Mouse (Mus musculus) lung, embryonic 15.5 days (tissue): ENCODE measurements around the gene Zfp335. TPM values are rescaled to one million over a fixed set of nuclear protein-coding genes. Genes with fewer than 3 reads are reported as not detected.
"Not testable (repeated sequence)": the region's sequence is repeated elsewhere in the genome, so short reads cannot be mapped to it uniquely, and the experiment has no call there.

Experiments
- ATAC-seq: fragments of 200-750 bp; cut with Nextera tagmentation; 2 replicates; pipeline ENCODE4 v1.8.0; 2017; ENCODE audit warnings: moderate number of reproducible peaks, borderline replicate concordance; ENCODE audit not compliant: low FRiP score, low TSS enrichment; ENCODE audit errors: extremely low read depth
- H3K27ac ChIP-seq: fragments of 300-500 bp; sonication (generic); 2 replicates; pipeline ENCODE4 v1.5.1; 2015; ENCODE audit warnings: moderate library complexity, mild to moderate bottlenecking, inconsistent platforms
- H3K27me3 ChIP-seq: fragments of 300-500 bp; sonication (generic); 2 replicates; pipeline ENCODE4 v1.6.1; 2015; ENCODE audit warnings: inconsistent platforms
- H3K36me3 ChIP-seq: fragments of 300-500 bp; sonication (generic); 2 replicates; pipeline ENCODE4 v1.6.1; 2015; ENCODE audit warnings: inconsistent platforms
- H3K4me1 ChIP-seq: fragments of 300-500 bp; sonication (generic); 2 replicates; pipeline ENCODE4 v1.6.1; 2015; ENCODE audit warnings: inconsistent platforms
- H3K4me2 ChIP-seq: fragments of 300-500 bp; sonication (generic); 2 replicates; pipeline ENCODE4 v1.6.1; 2015; ENCODE audit warnings: inconsistent platforms, mild to moderate bottlenecking, moderate library complexity
- H3K4me3 ChIP-seq: fragments of 300-500 bp; sonication (generic); 2 replicates; pipeline ENCODE4 v1.5.1; 2015; ENCODE audit warnings: mild to moderate bottlenecking, inconsistent platforms
- H3K9ac ChIP-seq: fragments of 300-500 bp; sonication (generic); 2 replicates; pipeline ENCODE4 v1.6.1; 2015; ENCODE audit warnings: inconsistent platforms
- H3K9me3 ChIP-seq: fragments of 300-500 bp; sonication (generic); 2 replicates; pipeline ENCODE4 v1.6.1; 2016; ENCODE audit warnings: inconsistent platforms
- WGBS: fragments of 180-500 bp; shearing (Covaris S2); methylation state at CpG from one replicate; pipeline ENCODE4 v1.1.7; 2015; 5-methylcytosine and 5-hydroxymethylcytosine counted together
- polyA plus RNA-seq: library from polyadenylated mRNA; unstranded; fragments of >200 nt; fragmentation: Nextera tagmentation; extraction: Ambion mirVana; gene quantifications from 2 replicates; pipeline ENCODE4 v1.2.1, GENCODE M21; 2015

The Zfp335 gene
- polyA plus RNA-seq, 1 experiment from 2014 or later = 13.2 TPM

DNA sequence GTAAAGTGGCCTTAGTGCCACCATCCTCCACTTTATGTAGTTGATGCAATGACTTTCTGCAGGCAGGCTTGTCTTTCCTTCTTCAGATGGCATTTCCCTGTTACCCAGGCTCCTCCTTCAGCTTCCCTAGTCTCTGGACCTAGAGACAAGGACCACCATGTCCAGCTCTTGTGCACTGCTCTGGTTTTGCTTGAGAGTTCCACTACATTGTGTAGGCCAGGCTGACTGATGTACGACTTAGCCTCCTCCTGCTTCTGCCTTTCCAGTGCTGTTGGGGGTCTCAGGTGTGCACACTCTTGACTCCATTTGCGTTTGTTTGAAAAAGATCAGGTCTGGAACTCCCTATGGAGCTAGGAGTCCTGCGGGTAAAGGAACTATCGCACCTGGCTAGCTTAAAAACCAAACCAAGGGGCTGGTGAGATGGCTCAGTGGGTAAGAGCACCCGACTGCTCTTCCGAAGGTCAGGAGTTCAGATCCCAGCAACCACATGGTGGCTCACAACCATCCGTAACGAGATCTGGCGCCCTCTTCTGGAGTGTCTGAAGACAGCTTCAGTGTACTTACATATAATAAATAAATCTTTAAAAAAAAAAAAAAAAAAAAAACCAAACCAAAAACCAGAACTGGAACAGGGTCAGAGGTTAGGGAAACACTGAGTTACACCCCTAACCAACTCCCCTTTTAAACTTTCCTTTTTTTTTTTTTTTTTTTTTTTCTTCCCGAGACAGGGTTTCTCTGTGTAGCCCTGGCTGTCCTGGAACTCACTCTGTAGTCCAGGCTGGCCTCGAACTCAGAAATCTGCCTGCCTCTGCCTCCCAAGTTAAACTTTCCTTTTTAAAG lies 34.0 kb downstream of the Zfp335 start:
- not testable (repeated sequence) for H3K9ac ChIP-seq, H3K9me3 ChIP-seq, ATAC-seq, H3K27me3 ChIP-seq, H3K36me3 ChIP-seq
- Histone ChIP-seq H3K4me3 (peak overlapping the region; percentile 93), H3K27ac (peak overlapping the region; percentile 100; the same call in 1 of the 2 replicates), H3K4me1 (peaks cover 39% of the 10 kb centered on the region), H3K4me2 (peak overlapping the region; percentile 85)
- WGBS = 66% methylated on average over 11 of the region's 11 CpGs

DNA sequence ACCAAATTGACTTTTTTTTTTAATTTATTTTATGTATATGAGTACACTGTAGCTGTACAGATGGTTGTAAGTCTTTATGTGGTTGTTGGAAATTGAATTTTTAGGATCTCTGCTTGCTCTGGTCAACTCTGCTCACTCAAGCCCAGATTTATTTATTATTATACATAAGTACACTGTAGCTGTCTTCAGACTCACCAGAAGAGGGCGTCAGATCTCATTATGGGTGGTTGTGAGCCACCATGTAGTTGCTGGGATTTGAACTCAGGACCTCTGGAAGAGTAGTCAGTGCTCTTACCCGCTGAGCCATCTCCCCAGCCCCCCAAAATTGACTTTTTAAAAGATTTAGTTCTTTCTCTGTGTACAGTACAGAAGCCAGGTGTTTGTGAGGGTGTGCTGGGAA lies 35.9 kb downstream of the Zfp335 start:
- not testable (repeated sequence) for H3K27ac ChIP-seq, H3K4me3 ChIP-seq, H3K27me3 ChIP-seq, H3K36me3 ChIP-seq, H3K9ac ChIP-seq, H3K9me3 ChIP-seq, ATAC-seq, H3K4me2 ChIP-seq
- WGBS = 45% methylated on average over 2 of the region's 2 CpGs
- H3K4me1 ChIP-seq = peaks cover 37% of the 10 kb centered on the region

DNA sequence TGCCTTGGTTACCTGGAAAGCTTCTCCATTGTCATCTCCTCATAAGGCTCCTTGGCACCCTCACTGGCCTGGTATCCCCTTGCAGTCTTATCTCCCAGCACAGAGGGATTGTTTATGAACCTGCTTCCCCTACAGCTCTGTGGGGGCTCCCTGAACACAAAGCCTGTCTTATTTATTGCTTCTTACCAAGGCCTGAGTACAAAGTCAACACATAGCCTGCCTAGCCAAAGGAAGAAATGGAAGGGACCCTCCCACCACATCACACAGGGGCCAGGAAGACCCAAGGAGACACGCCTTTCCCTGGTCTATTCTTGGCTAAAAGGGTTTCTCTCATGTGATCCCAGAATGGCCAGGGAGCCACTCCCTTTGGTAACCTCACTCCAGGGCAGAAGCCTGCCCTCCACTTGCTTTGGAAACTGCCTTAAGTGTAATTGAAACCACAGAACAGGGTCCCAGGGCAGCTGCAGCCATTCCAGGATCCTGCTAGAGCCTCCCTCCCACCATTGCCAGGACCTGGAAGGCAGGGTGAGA lies 37.3 kb downstream of the Zfp335 start:
- peak; percentile 51 for ATAC-seq
- 16% methylated on average over 1 of the region's 1 CpGs for WGBS
- H3K9ac ChIP-seq = no peak overlapping the region

DNA sequence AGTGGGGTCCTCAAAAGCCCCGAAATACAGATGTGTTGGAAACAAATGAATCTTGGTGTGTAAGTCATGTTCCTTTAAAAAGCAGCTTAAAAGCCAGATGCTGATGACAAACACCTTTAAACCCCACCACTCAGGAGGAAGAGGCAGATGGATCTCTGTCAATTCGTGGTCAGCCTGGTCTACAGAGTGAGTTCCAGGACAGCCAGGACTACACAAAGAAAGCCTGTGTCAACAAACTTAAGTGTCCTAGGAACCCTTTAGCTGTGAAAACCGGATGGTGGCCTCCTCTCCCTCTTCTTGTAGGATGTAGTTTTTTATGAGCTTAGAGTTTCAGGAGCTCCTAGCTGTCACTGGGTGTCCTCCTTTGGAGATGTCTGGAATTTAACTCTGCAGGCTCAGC lies 37.9 kb downstream of the Zfp335 start:
- ATAC-seq = no peak
- no peaks in the 10 kb centered on the region for H3K36me3 ChIP-seq
- H3K4me3 ChIP-seq = no peak overlapping the region
- peaks cover 31% of the 10 kb centered on the region for H3K4me1 ChIP-seq
- no peaks in the 10 kb centered on the region for H3K9me3 ChIP-seq
- no peak overlapping the region for H3K9ac ChIP-seq
- H3K27ac ChIP-seq = peak overlapping the region; percentile 83
- no peaks in the 10 kb centered on the region for H3K27me3 ChIP-seq
- no peak overlapping the region for H3K4me2 ChIP-seq
- 31% methylated on average over 3 of the region's 3 CpGs for WGBS

More for the DNA sequence above, 37.3 kb downstream of the Zfp335 start:
- no peak overlapping the region for H3K4me3 ChIP-seq
- H3K9me3 ChIP-seq = no peaks in the 10 kb centered on the region
- peaks cover 32% of the 10 kb centered on the region for H3K4me1 ChIP-seq
- H3K36me3 ChIP-seq = no peaks in the 10 kb centered on the region
- H3K27me3 ChIP-seq = no peaks in the 10 kb centered on the region
- no peak overlapping the region for H3K4me2 ChIP-seq
- H3K27ac ChIP-seq = peak overlapping the region; percentile 83

DNA sequence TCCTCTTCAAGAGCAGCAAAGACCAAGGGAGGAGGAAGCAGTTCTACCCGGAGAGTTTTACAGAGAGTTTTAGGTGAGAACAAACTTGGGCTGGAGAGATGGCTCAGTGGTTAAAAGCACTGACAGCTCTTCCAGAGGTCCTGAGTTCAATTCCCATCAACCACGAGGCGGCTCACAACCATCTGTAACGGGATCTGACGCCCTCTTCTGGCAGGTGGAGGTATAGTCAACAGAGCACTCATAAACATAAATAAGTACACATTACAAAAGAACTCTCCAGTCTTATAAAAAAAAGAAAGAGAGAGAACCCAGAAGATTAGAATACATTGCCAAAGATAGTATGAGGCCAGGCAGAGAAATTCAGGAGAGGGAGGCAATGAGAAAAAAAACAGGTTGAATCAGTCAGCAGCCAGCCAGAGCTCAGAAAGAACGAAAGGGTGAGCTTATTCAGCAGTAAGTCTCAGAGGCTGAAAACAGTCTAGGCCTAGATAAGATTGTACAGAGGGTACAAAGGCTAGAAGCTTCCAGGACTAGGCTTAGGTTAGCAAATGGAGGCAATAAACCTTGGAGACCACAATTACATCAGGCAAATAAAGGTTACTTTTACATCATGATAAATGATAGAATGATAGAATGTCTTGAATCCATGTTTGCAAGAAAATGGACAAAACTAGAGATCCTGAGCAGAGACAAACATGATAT lies 39.8 kb downstream of the Zfp335 start:
- no peaks in the 10 kb centered on the region for H3K36me3 ChIP-seq
- 54% methylated on average over 6 of the region's 6 CpGs for WGBS
- no peak overlapping the region for H3K27ac ChIP-seq
- no peak overlapping the region for H3K4me2 ChIP-seq
- H3K9ac ChIP-seq = no peak overlapping the region
- H3K4me3 ChIP-seq = no peak overlapping the region
- no peaks in the 10 kb centered on the region for H3K27me3 ChIP-seq
- no peak for ATAC-seq
- H3K9me3 ChIP-seq = no peaks in the 10 kb centered on the region
- peaks cover 28% of the 10 kb centered on the region for H3K4me1 ChIP-seq

DNA sequence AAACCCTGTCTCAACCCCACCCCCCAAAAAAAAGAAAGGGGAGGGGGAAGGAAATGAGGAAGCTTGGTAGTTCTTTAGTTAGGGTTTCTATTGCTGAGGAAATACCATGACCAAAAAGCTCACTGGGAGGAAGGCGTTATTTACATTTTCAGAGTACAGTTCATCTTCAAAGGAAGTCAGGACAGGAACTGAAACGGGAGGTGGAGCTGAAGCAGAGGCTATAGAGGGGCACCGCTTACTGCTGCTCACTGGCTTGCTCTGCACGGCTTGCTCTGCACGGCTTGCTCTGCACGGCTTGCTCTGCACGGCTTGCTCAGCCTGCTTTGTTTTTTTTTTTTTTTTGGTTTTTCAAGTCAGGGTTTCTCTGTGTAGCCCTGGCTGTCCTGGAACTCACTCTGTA lies 43.1 kb downstream of the Zfp335 start:
- Histone ChIP-seq H3K4me1 (peaks cover 12% of the 10 kb centered on the region; the same call in 1 of the 2 replicates), H3K27ac (peak overlapping the region; percentile 88; the same call in 1 of the 2 replicates), H3K4me2 (no peak overlapping the region), H3K9ac (no peak overlapping the region), H3K9me3 (no peaks in the 10 kb centered on the region), H3K27me3 (no peaks in the 10 kb centered on the region), H3K4me3 (no peak overlapping the region), H3K36me3 (no peaks in the 10 kb centered on the region)
- peak; percentile 29; the same call in 1 of the 2 replicates for ATAC-seq
- 41% methylated on average over 7 of the region's 7 CpGs for WGBS

DNA sequence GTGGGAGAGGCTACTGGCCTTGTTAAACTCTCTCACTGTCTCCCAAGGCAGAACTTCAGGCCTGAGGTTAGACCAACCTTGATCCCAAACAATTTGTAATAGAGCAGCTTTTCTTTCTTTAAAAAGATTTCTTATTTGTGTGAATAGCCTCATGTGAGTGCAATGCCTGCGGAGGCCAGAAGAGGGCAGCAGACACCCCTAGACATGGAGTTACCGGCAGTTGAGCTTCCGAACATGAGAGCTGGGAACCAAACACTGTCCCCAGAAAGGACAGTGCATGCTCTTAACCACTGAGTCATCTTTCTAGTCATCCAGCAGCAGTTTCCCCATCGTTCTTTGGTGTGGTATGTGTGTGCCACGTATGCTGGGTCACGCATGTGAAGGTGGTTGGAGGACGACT lies 44.0 kb downstream of the Zfp335 start:
- Histone ChIP-seq H3K27me3 (no peaks in the 10 kb centered on the region), H3K4me1 (peaks cover 17% of the 10 kb centered on the region), H3K4me3 (no peak overlapping the region), H3K4me2 (no peak overlapping the region), H3K9me3 (no peaks in the 10 kb centered on the region), H3K27ac (peak overlapping the region; percentile 88), H3K9ac (no peak overlapping the region), H3K36me3 (no peaks in the 10 kb centered on the region)
- ATAC-seq = no peak
- 90% methylated on average over 7 of the region's 7 CpGs for WGBS

DNA sequence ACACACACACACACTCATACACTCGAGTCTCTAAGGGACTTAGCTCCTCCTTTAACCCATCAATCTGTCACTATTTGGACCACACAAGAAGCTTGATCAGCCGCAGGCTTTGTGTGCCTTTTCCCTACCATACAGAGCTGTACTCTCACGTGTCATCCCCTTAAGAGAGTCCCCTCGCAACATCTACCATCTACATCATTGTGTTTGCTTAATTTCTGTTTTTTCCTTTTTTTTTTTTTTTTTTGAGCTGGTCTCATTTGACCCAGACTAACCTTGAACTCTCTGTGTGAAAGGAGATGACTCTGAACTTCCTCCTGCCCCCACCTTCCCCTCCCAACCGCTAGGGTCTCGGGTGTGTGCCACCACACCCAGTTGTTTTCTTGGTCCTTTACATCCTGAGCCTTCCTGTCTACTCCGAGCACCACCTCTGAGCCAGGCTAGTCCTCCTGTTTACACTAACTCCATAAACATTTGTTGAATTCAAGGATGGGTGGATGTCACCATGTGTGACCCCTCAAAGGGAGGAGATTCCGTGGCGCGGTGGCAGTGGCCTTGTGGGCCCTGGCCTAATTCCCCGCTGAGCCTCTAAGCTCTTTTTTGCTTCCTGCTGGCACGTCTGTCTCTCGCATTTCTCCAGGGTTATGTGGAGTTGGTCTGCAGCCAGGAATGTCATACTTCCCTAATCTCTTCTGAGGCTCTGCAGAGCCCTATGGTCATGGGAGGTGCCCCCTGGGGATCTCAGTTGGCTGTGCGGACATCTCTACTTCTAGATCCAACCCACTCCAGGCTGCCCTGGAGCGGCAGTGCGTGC lies 44.6 kb downstream of the Zfp335 start:
- 27% methylated on average over 16 of the region's 16 CpGs for WGBS
- H3K9me3 ChIP-seq = no peaks in the 10 kb centered on the region
- H3K27ac ChIP-seq = peak overlapping the region; percentile 88
- H3K27me3 ChIP-seq = no peaks in the 10 kb centered on the region
- no peak overlapping the region for H3K4me3 ChIP-seq
- H3K36me3 ChIP-seq = no peaks in the 10 kb centered on the region
- H3K4me1 ChIP-seq = peaks cover 23% of the 10 kb centered on the region
- no peak overlapping the region for H3K9ac ChIP-seq
- ATAC-seq = peak; percentile 47; the same call in 1 of the 2 replicates
- H3K4me2 ChIP-seq = no peak overlapping the region

DNA sequence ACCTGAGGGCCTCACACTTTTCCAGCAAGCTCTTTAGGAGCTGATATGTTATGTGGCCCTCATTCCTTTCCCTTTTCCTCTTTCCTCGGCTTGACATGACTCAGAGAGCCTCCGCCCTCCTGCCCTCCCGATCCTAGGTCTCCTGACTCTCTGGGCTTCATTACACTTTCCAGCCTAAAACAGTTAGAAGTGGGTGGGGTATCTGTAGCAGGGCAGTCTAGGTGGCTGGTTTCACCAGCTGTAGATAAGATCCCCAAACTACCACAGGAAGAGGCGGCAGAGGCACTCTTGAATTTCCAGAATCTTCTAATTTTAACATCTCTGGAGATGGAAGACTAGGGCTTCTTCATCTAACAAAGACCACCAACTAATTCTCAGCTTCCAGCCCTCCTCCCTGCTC lies 47.0 kb downstream of the Zfp335 start:
- Histone ChIP-seq H3K4me1 (peaks cover 39% of the 10 kb centered on the region), H3K4me2 (no peak overlapping the region), H3K9me3 (no peaks in the 10 kb centered on the region), H3K27ac (no peak overlapping the region), H3K27me3 (no peaks in the 10 kb centered on the region), H3K9ac (no peak overlapping the region), H3K4me3 (no peak overlapping the region), H3K36me3 (no peaks in the 10 kb centered on the region)
- no peak for ATAC-seq
- WGBS = 71% methylated on average over 4 of the region's 4 CpGs

DNA sequence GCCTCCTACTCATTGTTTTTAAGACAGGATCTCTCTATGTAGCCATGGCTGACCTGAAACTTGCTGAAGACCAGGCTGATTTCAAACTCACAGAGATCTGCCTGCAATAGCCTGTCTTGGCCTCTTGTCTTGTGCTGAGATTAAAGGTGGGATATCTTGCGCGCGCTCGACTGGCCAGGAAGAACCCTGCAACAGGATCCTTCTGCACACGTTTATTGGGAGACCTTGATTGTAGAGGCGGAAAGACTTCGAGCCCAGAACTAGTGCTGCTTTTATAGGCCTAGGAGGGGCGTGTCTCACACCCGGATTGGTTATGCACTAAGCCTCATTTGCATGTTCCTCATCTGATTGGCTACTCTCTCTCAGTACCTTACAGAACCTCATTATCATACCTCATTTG lies 48.1 kb downstream of the Zfp335 start:
- not testable (repeated sequence) for H3K36me3 ChIP-seq, H3K27me3 ChIP-seq, ATAC-seq, H3K9me3 ChIP-seq, H3K9ac ChIP-seq, H3K4me2 ChIP-seq, H3K4me3 ChIP-seq
- 93% methylated on average over 8 of the region's 9 CpGs for WGBS
- Histone ChIP-seq H3K4me1 (peaks cover 49% of the 10 kb centered on the region), H3K27ac (peak overlapping the region; percentile 94)

DNA sequence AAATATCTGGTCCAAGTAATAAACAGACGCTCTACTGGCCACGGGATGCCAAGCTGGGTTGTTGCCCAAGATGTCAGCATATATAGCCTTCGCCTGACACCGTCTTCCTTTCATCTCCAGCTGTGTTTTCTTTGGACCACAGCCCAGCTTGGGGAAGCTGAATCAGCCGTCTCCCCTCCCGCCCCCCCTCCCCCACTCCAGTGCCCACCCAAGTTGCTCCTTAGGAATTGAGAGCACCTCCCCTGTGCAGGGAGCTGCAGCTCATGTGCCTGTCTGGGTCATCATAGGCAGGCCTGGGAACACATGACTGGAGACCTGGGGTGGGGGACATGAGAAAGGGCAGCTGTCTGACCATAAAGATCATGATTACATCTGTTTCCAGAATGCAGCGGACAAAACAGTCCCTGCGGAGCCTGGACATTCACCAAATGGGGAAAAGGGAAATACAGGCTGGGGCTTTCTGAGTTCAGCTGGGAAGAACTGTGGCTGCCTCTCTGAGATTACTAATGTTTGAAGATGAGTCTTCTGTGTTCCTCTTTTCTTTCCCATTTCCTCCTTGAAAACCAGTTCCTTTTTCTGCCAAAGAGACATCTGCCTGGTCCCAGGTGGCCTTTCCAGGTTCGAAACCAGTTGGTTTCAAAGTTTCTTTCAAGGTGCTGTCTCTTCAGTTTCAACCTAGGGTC lies 49.2 kb downstream of the Zfp335 start:
- peak; percentile 86 for ATAC-seq
- Histone ChIP-seq H3K4me2 (0 out of 2 replicates have a peak overlapping the region, but pooled peaks have one; percentile 16), H3K9me3 (no peaks in the 10 kb centered on the region), H3K36me3 (no peaks in the 10 kb centered on the region), H3K9ac (no peak overlapping the region), H3K27me3 (no peaks in the 10 kb centered on the region), H3K27ac (peak overlapping the region; percentile 94), H3K4me1 (peaks cover 55% of the 10 kb centered on the region), H3K4me3 (no peak overlapping the region)
- WGBS = 20% methylated on average over 9 of the region's 9 CpGs
